Mouse (Mus musculus): ENCODE data around the gene Rpl7a. TPM values are rescaled to one million over a fixed set of nuclear protein-coding genes. Genes with fewer than 3 reads are reported as not detected.

Gene Rpl7a
- polyA plus RNA-seq, 1 experiment from 2014 or later: 479 TPM

DNA sequence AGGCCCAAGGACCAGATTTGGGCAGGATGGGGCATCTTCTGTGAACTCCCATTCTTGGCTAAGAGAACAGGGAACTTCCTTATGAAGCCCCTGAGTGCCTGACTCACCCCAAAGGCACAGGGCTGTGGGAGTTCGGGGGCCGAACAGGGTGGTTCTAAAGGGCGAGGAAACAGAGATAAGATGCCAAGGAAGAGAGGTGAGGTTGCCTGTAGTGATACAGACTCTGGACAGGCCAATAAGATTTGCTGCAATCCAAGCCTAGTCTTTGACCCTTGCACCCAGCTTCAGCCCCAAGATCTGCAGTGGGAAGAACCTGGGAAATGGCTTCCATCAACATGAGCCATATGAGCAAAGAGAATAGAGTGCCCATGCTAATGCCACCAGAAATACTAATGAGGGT lies 32.7 kb downstream of the Rpl7a start:
- Histone ChIP-seq H3K27me3 (no peaks in the 10 kb centered on the region), H3K9ac (no peak overlapping the region), H3K9me3 (no peaks in the 10 kb centered on the region), H3K36me3 (peaks cover 17% of the 10 kb centered on the region), H3K4me1 (replicated peaks) (no peaks in the 10 kb centered on the region), H3K27ac (replicated peaks) (no peak overlapping the region), H3K4me3 (no peak overlapping the region), H3K4me2 (no peak overlapping the region)
- ATAC-seq (ENCODE audit: low read depth): no peak
- 84% methylated on average over 3 of the region's 3 CpGs for whole genome bisulfite sequencing

- no peak overlapping the region for H3K4me2 ChIP-seq
These were observed 39.8 kb downstream of the Rpl7a start for GRCm38 (mm10) chr2:26950411-26950810.

DNA sequence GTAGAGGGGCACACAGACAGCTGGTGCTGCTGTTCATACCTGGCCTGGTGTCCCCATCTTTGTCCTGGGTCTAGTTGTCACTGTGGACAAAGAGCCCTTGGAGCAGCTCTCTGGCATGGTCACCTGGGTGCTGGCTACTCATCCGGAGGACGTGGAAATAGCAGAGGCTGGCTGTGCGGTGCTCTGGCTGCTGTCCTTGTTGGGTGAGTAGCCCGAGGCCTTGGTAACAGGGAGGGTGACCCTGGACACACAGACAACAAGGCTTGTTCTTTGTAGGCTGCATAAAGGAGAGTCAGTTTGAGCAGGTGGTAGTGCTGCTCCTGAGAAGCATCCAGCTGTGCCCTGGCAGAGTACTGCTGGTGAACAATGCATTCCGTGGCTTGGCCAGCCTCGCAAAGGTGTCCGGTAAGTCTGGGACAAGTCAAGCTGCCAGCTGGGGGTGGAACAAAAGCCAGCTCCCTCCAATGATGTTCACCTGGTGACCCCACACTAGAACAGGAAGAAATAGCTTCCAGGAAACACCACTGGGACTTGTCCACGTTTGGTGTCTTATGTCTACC lies 40.9 kb downstream of the Rpl7a start:
- H3K4me1 ChIP-seq (replicated peaks): no peaks in the 10 kb centered on the region
- H3K27me3 ChIP-seq: no peaks in the 10 kb centered on the region
- no peak overlapping the region for H3K4me3 ChIP-seq
- H3K9me3 ChIP-seq: no peaks in the 10 kb centered on the region
- peaks cover 96% of the 10 kb centered on the region for H3K36me3 ChIP-seq
- no peak overlapping the region for H3K4me2 ChIP-seq
- H3K27ac ChIP-seq (replicated peaks): no peak overlapping the region
- WGBS: 88% methylated on average over 8 of the region's 8 CpGs
- H3K9ac ChIP-seq: no peak overlapping the region
- ATAC-seq (ENCODE audit: low read depth): no peak

More at GRCm38 (mm10) chr2:26950411-26950810, 39.8 kb downstream of the Rpl7a start:
- Histone ChIP-seq H3K27me3 (no peaks in the 10 kb centered on the region), H3K4me3 (no peak overlapping the region), H3K4me1 (replicated peaks) (no peaks in the 10 kb centered on the region), H3K36me3 (peaks cover 87% of the 10 kb centered on the region), H3K9ac (no peak overlapping the region), H3K9me3 (no peaks in the 10 kb centered on the region), H3K27ac (replicated peaks) (no peak overlapping the region)
- 91% methylated on average over 2 of the region's 2 CpGs for WGBS
- no peak for ATAC-seq (ENCODE audit: low read depth)

GRCm38 (mm10) chr2:26952193-26952592 lies 41.6 kb downstream of the Rpl7a start:
- no peak for ATAC-seq (ENCODE audit: low read depth)
- 94% methylated on average over 4 of the region's 4 CpGs for WGBS
- Histone ChIP-seq H3K4me2 (no peak overlapping the region), H3K27me3 (no peaks in the 10 kb centered on the region), H3K4me1 (replicated peaks) (no peaks in the 10 kb centered on the region), H3K9ac (no peak overlapping the region), H3K9me3 (no peaks in the 10 kb centered on the region), H3K4me3 (no peak overlapping the region), H3K36me3 (peaks cover 96% of the 10 kb centered on the region), H3K27ac (replicated peaks) (no peak overlapping the region)

DNA sequence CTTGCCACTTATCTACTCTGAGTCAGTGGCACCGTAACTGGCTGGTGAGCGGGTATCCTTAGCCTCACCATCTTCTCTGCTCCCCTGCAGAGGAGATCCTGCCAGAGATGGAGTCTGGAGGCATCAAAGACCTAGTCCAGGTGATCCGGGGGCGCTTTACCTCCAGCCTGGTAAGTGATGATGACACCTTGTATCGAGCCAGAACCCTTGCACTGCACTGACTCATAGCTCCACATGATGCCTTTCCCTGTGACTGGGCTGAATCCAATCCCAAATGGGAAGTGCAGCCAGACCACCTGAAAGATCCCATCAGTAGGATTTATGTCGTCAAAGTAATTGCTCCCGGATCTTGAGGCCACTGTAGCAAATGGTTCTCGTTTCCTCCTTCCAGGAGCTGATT lies 42.3 kb downstream of the Rpl7a start:
- H3K4me1 ChIP-seq (replicated peaks): no peaks in the 10 kb centered on the region
- H3K36me3 ChIP-seq: peaks cover 99% of the 10 kb centered on the region
- WGBS: 91% methylated on average over 8 of the region's 8 CpGs
- H3K27me3 ChIP-seq: no peaks in the 10 kb centered on the region
- H3K9ac ChIP-seq: no peak overlapping the region
- H3K27ac ChIP-seq (replicated peaks): no peak overlapping the region
- H3K4me3 ChIP-seq: no peak overlapping the region
- no peaks in the 10 kb centered on the region for H3K9me3 ChIP-seq
- ATAC-seq (ENCODE audit: low read depth): no peak
- H3K4me2 ChIP-seq: no peak overlapping the region

DNA sequence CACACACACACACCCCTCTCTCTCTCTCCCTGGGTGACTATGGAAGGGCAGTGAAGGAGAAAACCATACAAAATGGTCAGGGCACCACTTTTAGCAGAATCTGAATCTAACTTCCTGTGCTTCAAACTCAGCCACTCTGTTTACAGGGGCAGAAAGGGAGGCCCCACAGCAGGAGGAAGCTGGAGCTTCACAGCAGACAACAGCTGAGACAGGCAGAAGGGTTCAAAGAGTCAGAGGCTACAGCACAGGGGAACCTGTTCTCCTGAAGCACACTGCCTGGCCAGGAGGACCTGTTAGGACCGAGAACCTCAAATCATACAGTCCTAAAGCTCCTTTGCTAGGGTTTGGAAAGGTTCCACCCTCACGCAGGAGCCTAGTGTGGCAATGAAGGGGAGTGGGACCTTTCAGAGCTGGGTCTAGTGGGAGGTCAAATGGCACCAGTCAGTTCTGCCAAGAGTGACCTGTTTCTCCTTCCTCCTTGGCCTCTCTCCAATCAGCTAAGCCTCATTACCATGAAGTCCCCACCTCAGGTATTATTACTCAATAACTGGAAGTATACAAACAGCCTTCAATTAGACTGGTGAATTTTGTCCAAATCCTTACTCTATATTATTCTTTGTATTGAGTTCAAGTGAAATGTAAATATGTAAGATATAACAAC lies 44.3 kb downstream of the Rpl7a start:
- H3K4me3 ChIP-seq: no peak overlapping the region
- H3K4me1 ChIP-seq (replicated peaks): no peaks in the 10 kb centered on the region

DNA sequence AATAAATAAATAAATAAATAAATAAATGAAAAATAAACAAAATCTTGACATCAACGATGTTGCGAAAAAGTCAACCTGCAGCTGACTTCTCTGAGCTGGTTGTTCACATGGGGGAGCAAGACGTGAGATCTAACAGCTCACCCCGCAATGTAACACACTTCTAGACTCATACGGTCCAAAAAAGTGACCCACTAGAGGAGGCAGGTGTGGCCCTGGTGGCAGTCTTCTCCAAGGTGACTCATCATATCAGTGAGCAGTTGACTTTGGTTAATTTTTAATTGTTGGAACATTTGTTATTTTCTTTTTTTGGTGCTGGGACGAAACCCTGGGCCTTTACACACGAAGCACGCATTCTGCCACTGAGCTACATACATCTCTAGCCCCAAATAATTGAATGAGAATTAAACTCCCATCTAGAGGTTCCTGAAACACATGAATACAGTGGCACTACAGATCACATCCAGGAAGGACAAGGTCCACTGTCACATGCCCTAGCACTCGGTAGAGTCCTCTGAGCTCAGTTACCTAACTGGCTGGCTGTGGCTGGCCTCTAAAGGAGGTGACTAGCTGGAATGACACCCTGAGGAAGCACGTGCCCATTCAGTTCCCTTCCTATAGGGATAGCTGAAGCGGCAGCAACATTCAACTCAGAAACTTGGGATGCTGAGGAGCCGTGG lies 46.4 kb downstream of the Rpl7a start:
- WGBS: 96% methylated on average over 12 of the region's 12 CpGs
- Histone ChIP-seq H3K4me1 (replicated peaks) (peaks cover 14% of the 10 kb centered on the region), H3K36me3 (peaks cover 92% of the 10 kb centered on the region), H3K4me2 (no peak overlapping the region), H3K9me3 (no peaks in the 10 kb centered on the region), H3K4me3 (no peak overlapping the region), H3K9ac (no peak overlapping the region), H3K27me3 (no peaks in the 10 kb centered on the region), H3K27ac (replicated peaks) (no peak overlapping the region)
- ATAC-seq (ENCODE audit: low read depth): no peak

More for the DNA sequence above, 44.3 kb downstream of the Rpl7a start:
- WGBS: 91% methylated on average over 2 of the region's 2 CpGs
- Histone ChIP-seq H3K36me3 (peaks cover 95% of the 10 kb centered on the region), H3K9me3 (no peaks in the 10 kb centered on the region), H3K4me2 (no peak overlapping the region), H3K27me3 (no peaks in the 10 kb centered on the region), H3K9ac (no peak overlapping the region), H3K27ac (replicated peaks) (no peak overlapping the region)
- no peak for ATAC-seq (ENCODE audit: low read depth)

GRCm38 (mm10) chr2:26957488-26957859 lies 46.9 kb downstream of the Rpl7a start:
- no peak overlapping the region for H3K9ac ChIP-seq
- peaks cover 92% of the 10 kb centered on the region for H3K36me3 ChIP-seq
- peaks cover 18% of the 10 kb centered on the region for H3K4me1 ChIP-seq (replicated peaks)
- no peak overlapping the region for H3K4me3 ChIP-seq
- 92% methylated on average over 2 of the region's 2 CpGs for WGBS
- no peaks in the 10 kb centered on the region for H3K9me3 ChIP-seq
- H3K27ac ChIP-seq (replicated peaks): no peak overlapping the region
- no peaks in the 10 kb centered on the region for H3K27me3 ChIP-seq
- no peak for ATAC-seq (ENCODE audit: low read depth)
- no peak overlapping the region for H3K4me2 ChIP-seq

- H3K36me3 ChIP-seq: peaks cover 59% of the 10 kb centered on the region
- peak overlapping the region; percentile 34; the same call in 1 of the 2 replicates for H3K9ac ChIP-seq
These were observed 50.2 kb downstream of the Rpl7a start for GRCm38 (mm10) chr2:26960756-26961155.

More at GRCm38 (mm10) chr2:26960756-26961155, 50.2 kb downstream of the Rpl7a start:
- Histone ChIP-seq H3K27ac (replicated peaks) (no peak overlapping the region), H3K9me3 (no peaks in the 10 kb centered on the region), H3K27me3 (no peaks in the 10 kb centered on the region), H3K4me1 (replicated peaks) (peaks cover 35% of the 10 kb centered on the region), H3K4me3 (no peak overlapping the region), H3K4me2 (no peak overlapping the region)
- WGBS: 84% methylated on average over 4 of the region's 4 CpGs
- no peak for ATAC-seq (ENCODE audit: low read depth)

Other genes with a start within 250 kb of the Rpl7a start
- not detected in 2 replicates for gene Lcn4, start 239.5 kb upstream of the Rpl7a start, polyA plus RNA-seq (2015; fragmentation: Nextera tagmentation; extraction: Ambion mirVana)
- not detected in 2 replicates for gene Abo, start 45.8 kb upstream of the Rpl7a start, polyA plus RNA-seq (2015; fragmentation: Nextera tagmentation; extraction: Ambion mirVana)
- 27.6 and 29.0 TPM in 2 replicates for gene Surf6, start 7.9 kb upstream of the Rpl7a start, polyA plus RNA-seq (2015; fragmentation: Nextera tagmentation; extraction: Ambion mirVana)
- gene Med22, start 87 bp upstream of the Rpl7a start, polyA plus RNA-seq (2015; fragmentation: Nextera tagmentation; extraction: Ambion mirVana): 129 TPM in 2 replicates
- 55.8 and 64.2 TPM in 2 replicates for gene Surf2, start 5.6 kb downstream of the Rpl7a start, polyA plus RNA-seq (2015; fragmentation: Nextera tagmentation; extraction: Ambion mirVana)
- 78.8 and 86.4 TPM in 2 replicates for gene Surf1, start 5.8 kb downstream of the Rpl7a start, polyA plus RNA-seq (2015; fragmentation: Nextera tagmentation; extraction: Ambion mirVana)
- gene Surf4, start 23.2 kb downstream of the Rpl7a start, polyA plus RNA-seq (2015; fragmentation: Nextera tagmentation; extraction: Ambion mirVana): 115 and 119 TPM in 2 replicates
- gene Stkld1, start 23.3 kb downstream of the Rpl7a start, polyA plus RNA-seq (2015; fragmentation: Nextera tagmentation; extraction: Ambion mirVana): 0.11 and 0.61 TPM in 2 replicates
- gene Rexo4, start 53.6 kb downstream of the Rpl7a start, polyA plus RNA-seq (2015; fragmentation: Nextera tagmentation; extraction: Ambion mirVana): 31.8 and 33.7 TPM in 2 replicates
- not detected in 2 replicates for gene Adamts13, start 62.7 kb downstream of the Rpl7a start, polyA plus RNA-seq (2015; fragmentation: Nextera tagmentation; extraction: Ambion mirVana)
- 114 and 120 TPM in 2 replicates for gene Cacfd1, start 99.2 kb downstream of the Rpl7a start, polyA plus RNA-seq (2015; fragmentation: Nextera tagmentation; extraction: Ambion mirVana)
- gene Slc2a6, start 117.2 kb downstream of the Rpl7a start, polyA plus RNA-seq (2015; fragmentation: Nextera tagmentation; extraction: Ambion mirVana): 8.3 and 9.3 TPM in 2 replicates
- gene Mymk, start 161.4 kb downstream of the Rpl7a start, polyA plus RNA-seq (2015; fragmentation: Nextera tagmentation; extraction: Ambion mirVana): 1.3 and 5.9 TPM in 2 replicates
- gene Adamtsl2, start 168.6 kb downstream of the Rpl7a start, polyA plus RNA-seq (2015; fragmentation: Nextera tagmentation; extraction: Ambion mirVana): 9.1 and 9.2 TPM in 2 replicates
- 3.0 TPM in 2 replicates for gene Fam163b, start 231.7 kb downstream of the Rpl7a start, polyA plus RNA-seq (2015; fragmentation: Nextera tagmentation; extraction: Ambion mirVana)

Data from neural tube, embryonic 13.5 days (tissue).